Mouse (Mus musculus) layer of hippocampus, adult 9-11 months (tissue): ENCODE data around the gene Hoxb6.

Experiments
- DNase-seq: peaks from one replicate; pipeline ENCODE4 v3.0.0; 2022

Hoxb6 gene

GRCm38 (mm10) chr11:96319071-96319902 lies 27.0 kb downstream of the Hoxb6 start:
- DNase-seq, result no peak

- DNase-seq, result no peak
Observed at GRCm38 (mm10) chr11:96319910-96320309, 27.6 kb downstream of the Hoxb6 start.

GRCm38 (mm10) chr11:96320688-96321087 lies 28.4 kb downstream of the Hoxb6 start:
- DNase-seq, result no peak

GRCm38 (mm10) chr11:96321846-96322245 lies 29.6 kb downstream of the Hoxb6 start:
- no peak for DNase-seq

GRCm38 (mm10) chr11:96322738-96323137 lies 30.5 kb downstream of the Hoxb6 start:
- DNase-seq, result no peak

GRCm38 (mm10) chr11:96323154-96323553 lies 30.9 kb downstream of the Hoxb6 start, which contains the start of gene Hoxb3:
Gene Hoxb3 (plus strand): TSS chr11:96323326.
- no peak for DNase-seq

- DNase-seq, result no peak
Observed at GRCm38 (mm10) chr11:96324125-96324524, 31.8 kb downstream of the Hoxb6 start.

GRCm38 (mm10) chr11:96324965-96325364 lies 32.7 kb downstream of the Hoxb6 start:
- DNase-seq, result no peak

GRCm38 (mm10) chr11:96325747-96326212 lies 33.5 kb downstream of the Hoxb6 start:
- DNase-seq, result no peak

GRCm38 (mm10) chr11:96326705-96327104 lies 34.4 kb downstream of the Hoxb6 start:
- DNase-seq, result no peak

- DNase-seq, result no peak
Observed at GRCm38 (mm10) chr11:96327122-96327521, 34.8 kb downstream of the Hoxb6 start.

- no peak for DNase-seq
Observed at GRCm38 (mm10) chr11:96327750-96328149, 35.5 kb downstream of the Hoxb6 start.

- DNase-seq, result no peak
Observed at GRCm38 (mm10) chr11:96328605-96329004, 36.3 kb downstream of the Hoxb6 start.

GRCm38 (mm10) chr11:96332105-96332504 lies 39.8 kb downstream of the Hoxb6 start:
- no peak for DNase-seq

GRCm38 (mm10) chr11:96332618-96333032 lies 40.3 kb downstream of the Hoxb6 start:
- DNase-seq, result no peak

- no peak for DNase-seq
Observed at GRCm38 (mm10) chr11:96333241-96334001, 41.1 kb downstream of the Hoxb6 start.

- DNase-seq, result no peak
Observed at GRCm38 (mm10) chr11:96334002-96334364, 41.7 kb downstream of the Hoxb6 start.

- no peak for DNase-seq
Observed at GRCm38 (mm10) chr11:96334998-96335397, 42.7 kb downstream of the Hoxb6 start.

GRCm38 (mm10) chr11:96336597-96336996 lies 44.3 kb downstream of the Hoxb6 start:
- DNase-seq, result no peak

- no peak for DNase-seq
Observed at GRCm38 (mm10) chr11:96337026-96337425, 44.8 kb downstream of the Hoxb6 start.

- DNase-seq, result no peak
Observed at GRCm38 (mm10) chr11:96338957-96339855, 46.9 kb downstream of the Hoxb6 start.

GRCm38 (mm10) chr11:96340698-96341365 lies 48.6 kb downstream of the Hoxb6 start:
- no peak for DNase-seq
